Mouse (Mus musculus) 3T3-L1 (cell line): ENCODE measurements around the gene Anapc1.
"Not testable (repeated sequence)": the region's sequence is repeated elsewhere in the genome, so short reads cannot be mapped to it uniquely, and the experiment has no call there.

ENCODE experiments used
- DNase-seq: peaks from one replicate; pipeline ENCODE4 v3.0.0-alpha.2; 2015; ENCODE audit warnings: low read depth, low spot score

Gene Anapc1

GRCm38 (mm10) chr2:128697047-128697446 is 9.9 kb upstream of the Anapc1 start:
- DNase-seq = no peak

GRCm38 (mm10) chr2:128696426-128696825 is 9.2 kb upstream of the Anapc1 start:
- DNase-seq = no peak

DNA sequence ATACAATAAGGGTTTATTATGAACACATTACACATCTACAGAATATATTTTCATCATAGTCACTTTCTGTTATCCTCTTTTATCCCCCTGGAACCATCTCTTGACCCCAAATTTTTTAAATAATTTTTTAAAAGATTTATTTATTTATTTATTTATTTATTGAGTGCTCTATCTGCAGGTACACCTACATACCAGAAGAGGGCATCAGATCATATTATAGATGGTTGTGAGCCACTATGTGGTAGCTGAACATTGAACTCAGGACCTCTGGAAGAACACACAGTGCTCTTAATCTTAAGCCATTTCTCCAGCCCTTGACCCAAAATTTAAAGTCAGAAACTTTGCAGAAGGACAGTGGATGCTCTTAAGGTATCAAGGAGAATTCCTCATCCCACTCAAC is 7.4 kb upstream of the Anapc1 start:
- DNase-seq = no peak

DNA sequence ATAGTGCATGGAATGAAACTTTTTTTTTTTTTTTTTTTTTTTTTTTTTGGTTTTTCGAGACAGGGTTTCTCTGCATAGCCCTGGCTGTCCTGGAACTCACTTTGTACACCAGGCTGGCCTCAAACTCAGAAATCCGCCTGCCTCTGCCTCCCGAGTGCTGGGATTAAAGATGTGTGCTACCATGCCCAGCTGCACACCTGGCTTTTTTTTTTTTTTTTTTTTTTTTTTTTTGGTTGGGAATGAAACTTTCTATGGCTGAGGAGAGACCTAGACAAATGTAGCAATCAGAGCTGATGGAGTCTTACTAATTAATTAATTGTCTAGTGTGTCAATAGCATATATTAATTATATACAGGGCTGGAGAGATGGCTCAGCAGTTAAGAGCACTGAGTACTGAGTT is 6.6 kb upstream of the Anapc1 start:
- not testable (repeated sequence) for DNase-seq

DNA sequence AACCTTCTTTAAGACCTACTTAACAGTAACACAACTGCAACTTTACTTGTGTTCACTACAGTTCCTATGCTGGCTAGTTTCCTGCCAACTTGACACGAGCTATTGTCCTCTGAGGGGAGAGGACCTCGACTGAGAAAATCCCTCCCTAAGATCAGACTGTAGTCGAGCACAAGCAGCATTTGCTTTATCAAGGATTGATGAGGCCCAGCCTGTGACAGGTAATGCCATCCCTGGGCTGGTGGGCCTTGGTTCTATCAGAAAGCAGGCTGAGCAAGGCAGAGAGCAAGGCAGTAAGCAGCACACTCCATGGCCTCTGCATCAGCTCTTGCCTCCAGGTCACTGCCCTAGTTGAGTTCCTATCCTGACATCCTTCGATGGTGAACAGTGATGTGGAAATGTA is 6.0 kb upstream of the Anapc1 start:
- DNase-seq = peak; percentile 21

DNA sequence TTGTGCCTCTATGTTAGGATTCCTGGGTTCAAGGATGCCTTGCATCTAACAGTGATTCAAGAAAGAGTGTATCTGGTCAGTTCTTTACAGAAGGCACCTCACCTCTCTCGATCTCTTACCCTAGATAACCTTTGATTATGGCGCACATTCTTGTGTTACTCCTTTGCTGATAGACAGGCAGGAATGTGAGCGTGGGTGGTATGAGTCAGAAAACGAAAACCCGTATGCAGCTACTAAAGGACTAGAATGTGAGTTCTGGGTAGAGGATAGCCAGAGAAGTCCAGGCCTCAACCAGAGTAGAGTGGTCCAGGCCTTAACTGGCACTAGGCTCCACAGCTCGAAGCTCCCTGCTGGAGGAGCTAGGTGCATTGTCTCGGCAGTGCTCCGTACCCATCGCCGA is 5.6 kb upstream of the Anapc1 start:
- DNase-seq = peak; percentile 91

GRCm38 (mm10) chr2:128692336-128692735 is 5.1 kb upstream of the Anapc1 start:
- DNase-seq = peak; percentile 61

- DNase-seq = no peak
Measured at GRCm38 (mm10) chr2:128687558-128688120, 448 bp upstream of the Anapc1 start.

DNA sequence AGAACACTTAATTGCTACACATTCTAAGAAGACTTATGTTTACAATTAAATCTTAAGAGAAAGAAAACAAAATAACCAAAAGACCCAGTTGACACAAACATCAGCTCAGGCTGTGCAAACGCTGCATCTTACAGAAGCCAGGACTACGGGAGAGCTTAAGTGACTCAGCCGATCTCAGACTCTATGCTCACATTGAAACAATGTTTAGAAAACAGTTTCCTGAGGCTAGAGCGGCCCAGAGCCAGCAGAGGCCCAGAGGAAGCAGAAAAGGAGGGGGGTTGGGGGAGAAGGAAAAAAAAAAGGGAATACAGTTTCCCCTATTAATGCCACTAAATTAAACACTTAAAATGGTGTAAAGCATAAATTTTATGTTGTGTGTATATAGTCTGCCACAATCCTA is 6.5 kb downstream of the Anapc1 start:
- no peak for DNase-seq

DNA sequence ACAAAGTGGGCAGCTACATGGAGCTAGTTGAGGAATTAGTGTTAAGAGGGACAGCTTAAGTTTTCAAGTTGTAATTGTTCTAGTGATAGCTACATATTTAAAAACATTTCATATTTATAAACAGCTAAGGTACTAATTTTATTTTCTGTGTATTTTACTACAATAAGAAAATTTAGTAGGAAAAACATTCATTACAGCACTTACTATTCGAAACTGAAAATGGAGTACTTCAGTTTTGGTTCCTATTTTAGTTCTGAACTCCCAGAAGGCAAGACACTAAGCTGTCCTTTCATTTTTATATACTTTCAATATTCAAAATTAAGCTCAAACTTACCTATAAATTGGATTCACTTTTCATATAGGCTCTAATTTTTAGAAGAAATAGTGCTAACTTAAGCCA is 66.6 kb downstream of the Anapc1 start:
- no peak for DNase-seq

GRCm38 (mm10) chr2:128615366-128615765 is 71.8 kb downstream of the Anapc1 start:
- no peak for DNase-seq

GRCm38 (mm10) chr2:128613365-128613764 is 73.8 kb downstream of the Anapc1 start:
- no peak for DNase-seq

DNA sequence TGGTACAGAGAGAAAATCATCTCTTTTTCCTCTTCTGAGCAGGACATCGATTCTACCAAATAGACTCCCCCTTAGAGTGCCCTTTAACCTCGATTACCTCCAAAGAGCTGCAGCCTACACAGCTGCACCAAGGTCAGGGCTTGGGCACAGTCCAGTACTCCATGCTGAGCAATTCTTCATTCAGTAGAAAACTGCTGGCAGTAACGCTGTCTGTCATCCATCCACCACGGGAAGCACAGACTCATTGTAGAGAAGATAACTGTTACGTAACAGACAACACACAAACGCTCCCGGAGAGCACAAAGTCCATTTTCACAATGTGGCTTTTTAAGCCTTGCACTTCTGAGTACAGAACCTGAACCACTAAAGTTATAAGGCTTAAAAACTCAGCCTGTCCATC is 74.9 kb downstream of the Anapc1 start:
- DNase-seq = no peak

DNA sequence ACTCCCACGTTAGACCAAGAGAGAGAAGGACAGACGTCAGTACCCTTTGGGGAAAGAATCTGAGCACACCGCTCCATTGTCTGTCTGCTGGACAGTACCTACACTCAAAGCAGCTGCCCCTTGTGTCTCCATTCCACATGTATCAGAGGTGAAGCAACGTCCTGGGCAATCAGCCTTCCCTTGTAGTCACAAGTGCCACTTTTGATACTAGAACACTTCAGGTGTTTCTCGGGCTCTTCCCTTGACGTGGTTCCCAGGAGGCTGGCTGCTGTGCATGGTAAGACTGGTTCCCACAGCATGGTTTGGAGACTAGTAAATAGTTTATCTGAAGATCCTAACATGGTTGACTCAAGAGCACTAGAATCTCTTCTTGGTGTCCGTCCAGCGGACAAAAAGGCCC is 76.0 kb downstream of the Anapc1 start:
- no peak for DNase-seq

GRCm38 (mm10) chr2:128609286-128609685 is 77.9 kb downstream of the Anapc1 start:
- DNase-seq = no peak

DNA sequence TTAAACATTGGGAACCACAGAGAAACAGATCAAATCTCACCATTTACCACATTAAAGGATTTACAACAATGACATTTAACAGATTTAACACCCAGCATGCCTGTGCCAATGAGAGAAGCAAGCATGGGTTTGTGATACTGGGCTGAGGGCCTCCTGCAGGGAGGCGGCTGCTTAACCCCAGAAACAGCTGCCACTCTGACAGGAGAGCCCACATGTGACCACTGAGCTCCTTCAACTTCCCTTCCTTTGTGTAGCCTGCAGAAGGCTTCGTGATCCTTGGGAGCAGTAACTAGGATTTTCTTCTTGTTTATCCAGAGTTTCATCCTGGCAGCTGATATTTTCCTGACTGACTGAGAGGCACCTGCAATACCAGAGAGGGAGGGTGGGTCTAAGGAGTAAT is 85.7 kb downstream of the Anapc1 start:
- no peak for DNase-seq

DNA sequence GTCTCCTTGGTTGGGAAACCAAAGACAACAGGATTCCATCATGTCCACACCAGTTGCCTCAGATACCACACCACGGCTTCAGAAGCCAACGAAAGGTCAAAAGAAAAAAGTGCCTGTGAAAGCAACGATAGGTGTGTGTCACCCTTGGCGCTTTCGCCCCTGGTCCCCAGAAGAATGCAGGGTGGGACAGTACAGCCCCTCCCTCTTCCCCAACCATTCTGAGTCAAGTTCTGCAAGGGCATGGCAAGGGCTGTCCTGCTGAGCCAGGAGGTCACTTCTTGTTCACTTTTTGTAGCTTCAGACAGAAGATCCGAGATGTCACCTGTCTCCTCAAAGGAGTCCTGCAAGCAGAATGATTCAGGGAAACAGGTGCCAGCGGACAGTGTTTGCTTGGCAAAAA is 94.9 kb downstream of the Anapc1 start:
- DNase-seq = no peak

GRCm38 (mm10) chr2:128590909-128591308 is 96.3 kb downstream of the Anapc1 start, which contains the start of gene Spdye4c:
Gene Spdye4c, plus strand, starts transcription at chr2:128591209.
- DNase-seq = no peak

GRCm38 (mm10) chr2:128582881-128583280 is 104.3 kb downstream of the Anapc1 start:
- no peak for DNase-seq

DNA sequence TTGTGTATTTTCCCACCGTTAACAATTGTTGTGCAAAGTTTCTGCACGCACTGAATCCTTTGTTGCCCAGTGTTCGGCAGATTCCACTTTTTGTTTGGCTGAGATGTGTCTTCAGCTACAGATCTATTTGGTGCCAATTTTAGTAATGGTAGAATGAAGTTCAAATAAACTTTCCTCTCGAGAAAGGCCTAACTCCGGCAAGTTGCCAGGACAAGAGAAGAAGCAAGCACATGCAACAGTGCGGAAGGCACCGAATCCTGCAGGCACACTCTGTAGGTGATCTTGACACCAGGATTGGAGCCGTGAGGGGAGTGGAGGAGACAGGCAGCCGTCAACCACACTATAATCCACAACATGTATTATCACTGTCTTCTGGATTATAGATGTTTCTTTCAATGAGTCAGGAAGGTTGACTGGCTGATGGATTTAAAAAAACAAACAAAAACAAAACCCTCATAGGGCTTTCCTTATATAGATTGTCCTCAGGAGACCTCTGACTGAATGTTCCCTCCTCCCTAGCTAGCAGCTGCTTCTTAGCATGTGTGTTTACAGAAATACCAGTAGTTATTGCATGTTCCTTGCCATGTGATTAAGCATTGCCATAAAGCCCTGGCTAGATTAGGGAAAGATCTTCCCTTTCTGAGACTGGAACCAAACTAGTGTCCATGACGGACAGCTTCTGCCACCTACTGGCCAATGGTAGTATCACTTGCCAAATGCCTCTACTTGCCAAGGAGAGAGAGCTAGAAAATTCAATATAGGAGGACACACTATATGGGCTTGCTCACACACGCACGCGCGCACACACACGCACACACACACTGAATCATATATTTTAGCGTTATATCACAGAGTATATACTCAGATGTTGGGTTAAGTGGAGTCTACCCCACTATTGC is 114.2 kb downstream of the Anapc1 start:
- DNase-seq = peak; percentile 96

DNA sequence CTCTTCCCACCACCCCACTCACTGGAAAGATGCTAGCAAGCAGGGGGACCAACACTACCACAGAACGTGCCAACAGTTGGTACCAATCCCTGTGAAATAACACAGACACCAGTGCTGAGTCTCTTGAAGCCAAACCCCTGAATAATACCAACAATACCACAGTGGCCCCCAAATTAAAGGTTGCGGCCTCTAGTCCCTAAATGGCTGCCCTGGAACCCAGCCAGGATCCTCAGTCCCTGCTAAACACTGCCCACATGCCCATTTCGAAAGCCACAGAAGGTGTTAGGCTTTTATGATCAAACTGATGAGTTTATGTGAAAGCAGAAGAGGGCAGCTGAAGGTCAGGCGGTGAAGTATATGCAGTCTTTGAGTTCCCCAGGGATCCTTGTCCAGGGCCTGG is 116.2 kb downstream of the Anapc1 start:
- DNase-seq = no peak

DNA sequence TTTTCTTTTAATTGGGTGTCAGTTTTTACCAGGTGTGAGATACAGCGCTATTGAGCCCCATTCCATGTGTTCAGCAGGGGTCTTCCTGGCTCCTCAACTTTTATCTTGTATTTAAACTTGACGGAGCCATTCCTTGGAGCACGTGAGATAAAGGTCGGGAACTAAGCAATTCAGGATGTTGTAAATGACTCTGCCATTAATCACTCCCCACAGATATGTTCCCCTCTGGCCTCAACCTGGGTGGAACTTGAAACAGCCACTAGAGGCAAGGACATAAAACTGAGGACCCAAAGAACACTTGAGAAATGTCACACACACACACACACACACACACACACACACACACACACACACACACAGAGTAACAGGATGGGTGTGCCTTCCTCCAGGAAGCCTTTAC is 118.7 kb downstream of the Anapc1 start:
- DNase-seq = peak; percentile 60

DNA sequence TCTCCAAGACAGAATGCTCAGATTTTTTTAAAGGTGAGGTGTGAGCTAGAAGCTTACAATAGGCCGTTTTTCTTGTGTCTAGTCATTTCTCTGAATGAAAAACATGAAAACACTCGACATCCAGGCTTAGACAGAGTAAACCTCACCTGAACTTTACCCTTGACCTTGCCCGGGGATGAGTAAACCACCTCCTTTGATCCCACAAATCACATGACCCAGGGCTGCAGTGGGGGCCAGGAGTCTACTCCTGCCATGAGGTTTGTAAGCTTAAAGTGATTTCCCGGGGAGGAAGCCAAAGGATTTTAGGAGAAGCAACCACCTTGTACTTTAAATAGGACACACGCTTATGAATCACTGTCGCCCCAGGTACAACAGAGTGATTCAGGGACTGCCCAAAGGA is 119.2 kb downstream of the Anapc1 start:
- DNase-seq = peak; percentile 25
